Mouse (Mus musculus) limb, embryonic 14.5 days (tissue): Measurements from ENCODE around the gene Slc6a4. TPM values are rescaled to one million over a fixed set of nuclear protein-coding genes. Genes with fewer than 3 reads are reported as not detected.

Experiments
- ATAC-seq: fragments of 200-750 bp; cut with Nextera tagmentation; 2 replicates; pipeline ENCODE4 v1.8.0; 2017; ENCODE audit warnings: low read depth, moderate number of reproducible peaks, moderate TSS enrichment; ENCODE audit not compliant: low FRiP score
- DNase-seq: peaks from one replicate; pipeline ENCODE4 v3.0.0-alpha.2; 2015; ENCODE audit warnings: low spot score
- H3K27ac ChIP-seq: fragments of 300-500 bp; sonication (generic); replicated peaks from 2 replicates; pipeline ENCODE4 v1.5.1; 2014; ENCODE audit warnings: low read depth, mild to moderate bottlenecking, low read length, moderate library complexity, mixed read lengths
- H3K27me3 ChIP-seq: fragments of 300-500 bp; sonication (generic); 2 replicates; pipeline ENCODE4 v1.6.1; 2014; ENCODE audit warnings: low read length, mixed read lengths; ENCODE audit not compliant: control insufficient read depth, insufficient read depth
- H3K36me3 ChIP-seq: fragments of 300-500 bp; sonication (generic); 2 replicates; pipeline ENCODE4 v1.6.1; 2014; ENCODE audit warnings: mild to moderate bottlenecking, low read length, moderate library complexity, mixed read lengths; ENCODE audit not compliant: control insufficient read depth, insufficient read depth
- H3K4me1 ChIP-seq: fragments of 300-500 bp; sonication (generic); 2 replicates; pipeline ENCODE4 v1.6.1; 2014; ENCODE audit warnings: antibody characterized with exemption, low read length, mixed read lengths; ENCODE audit not compliant: control insufficient read depth, insufficient read depth
- H3K4me2 ChIP-seq: fragments of 300-500 bp; sonication (generic); replicated peaks from 2 replicates; pipeline ENCODE4 v1.6.1; 2014; ENCODE audit warnings: low read depth, mild to moderate bottlenecking, low read length, moderate library complexity; ENCODE audit not compliant: severe bottlenecking
- H3K4me3 ChIP-seq: fragments of 300-500 bp; sonication (generic); replicated peaks from 2 replicates; pipeline ENCODE4 v1.5.1; 2014; ENCODE audit warnings: low read length
- H3K9ac ChIP-seq: fragments of 300-500 bp; sonication (generic); 2 replicates; pipeline ENCODE4 v1.6.1; 2014; ENCODE audit warnings: mild to moderate bottlenecking, low read depth, low read length, moderate library complexity; ENCODE audit not compliant: severe bottlenecking
- H3K9me3 ChIP-seq: fragments of 300-500 bp; sonication (generic); 2 replicates; pipeline ENCODE4 v1.6.1; 2016; ENCODE audit warnings: low read length; ENCODE audit not compliant: control insufficient read depth
- POLR2A ChIP-seq: fragments of 200-500 bp; IDR thresholded peaks from 2 replicates; pipeline ENCODE4 v1.8.0; 2012; ENCODE audit warnings: inconsistent platforms, mild to moderate bottlenecking, moderate library complexity, borderline replicate concordance; ENCODE audit not compliant: insufficient read depth, insufficient read length; ENCODE audit errors: extremely low read depth
- WGBS: fragments of 180-500 bp; shearing (Covaris S2); extraction: QIAGEN DNeasy Blood & Tissue Kit; methylation state at CpG from one replicate; pipeline ENCODE4 v1.1.7; 2014; 5-methylcytosine and 5-hydroxymethylcytosine counted together
- polyA plus RNA-seq, 2 experiments: library from polyadenylated mRNA; depleted of rRNA in 1 of 2; stranded (reverse) in 1 of 2; unstranded in 1 of 2; fragments of >200 nt; fragmentation: Nextera tagmentation in 1 of 2; extraction: Ambion mirVana in 1 of 2; gene quantifications; 2 replicates each; pipeline versions ENCODE4 v1.2.1 to v1.2.3; 2012 to 2014

The Slc6a4 gene
- polyA plus RNA-seq, 2 experiments, result 0.79 to 1.2 TPM

GRCm38 (mm10) chr11:77019539-77019938, 21.1 kb downstream of the Slc6a4 start:
- ATAC-seq (no peak), DNase-seq (no peak)
- Histone ChIP-seq H3K27ac (no peak overlapping the region), H3K4me3 (no peak overlapping the region), H3K4me2 (no peak overlapping the region), H3K9me3 (no peaks in the 10 kb centered on the region), H3K36me3 (no peaks in the 10 kb centered on the region), H3K4me1 (no peaks in the 10 kb centered on the region), H3K9ac (no peak overlapping the region), H3K27me3 (no peaks in the 10 kb centered on the region)
- WGBS, result 75% methylated on average over 8 of the region's 8 CpGs
- TF ChIP-seq POLR2A, result no peak

DNA sequence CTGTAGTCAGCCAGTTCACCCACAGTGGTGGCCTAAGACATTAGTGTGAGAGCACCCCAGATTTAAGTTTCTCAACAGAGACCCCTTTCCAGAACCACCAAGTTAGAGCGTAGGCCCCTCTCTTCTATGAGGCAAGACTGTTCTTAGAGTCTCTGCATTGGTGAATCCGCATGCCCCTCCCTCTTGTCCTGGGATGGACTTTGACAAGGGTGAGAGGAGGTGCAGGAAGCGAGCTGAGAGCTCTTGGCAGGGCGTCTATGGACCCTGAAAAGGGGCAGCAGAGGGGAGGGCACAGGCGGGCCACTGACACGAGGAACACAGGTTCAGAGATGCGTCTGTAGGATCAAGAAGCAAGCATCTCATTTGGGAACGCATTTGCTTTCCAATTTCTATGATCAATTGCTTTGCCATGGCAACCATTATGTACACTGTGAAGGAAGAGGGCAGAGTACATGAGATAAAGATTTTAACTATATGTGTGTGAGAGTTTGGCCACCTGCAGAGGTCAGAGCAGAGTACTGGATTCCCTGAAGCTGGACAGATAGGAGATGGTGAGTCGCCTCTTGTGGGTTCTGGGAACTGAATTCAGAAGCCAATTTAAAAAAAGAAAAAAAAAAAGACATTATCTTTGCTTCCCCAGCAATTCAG, 23.5 kb downstream of the Slc6a4 start:
- H3K4me3 ChIP-seq, result no peak overlapping the region
- no peaks in the 10 kb centered on the region for H3K9me3 ChIP-seq
- no peak overlapping the region for H3K27ac ChIP-seq
- H3K36me3 ChIP-seq, result no peaks in the 10 kb centered on the region
- H3K9ac ChIP-seq, result no peak overlapping the region
- H3K27me3 ChIP-seq, result no peaks in the 10 kb centered on the region
- ATAC-seq (no peak), DNase-seq (no peak)
- TF ChIP-seq POLR2A, result no peak
- WGBS, result 79% methylated on average over 9 of the region's 9 CpGs
- no peak overlapping the region for H3K4me2 ChIP-seq
- H3K4me1 ChIP-seq, result no peaks in the 10 kb centered on the region

- Histone ChIP-seq H3K36me3 (no peaks in the 10 kb centered on the region), H3K27ac (no peak overlapping the region), H3K9me3 (no peaks in the 10 kb centered on the region), H3K4me1 (no peaks in the 10 kb centered on the region), H3K4me3 (no peak overlapping the region), H3K9ac (no peak overlapping the region), H3K4me2 (no peak overlapping the region), H3K27me3 (no peaks in the 10 kb centered on the region)
- no peak for DNase-seq
- no peak for ATAC-seq
- TF ChIP-seq POLR2A, result no peak
- 70% methylated on average over 3 of the region's 3 CpGs for WGBS
These were observed 28.2 kb downstream of the Slc6a4 start for GRCm38 (mm10) chr11:77026559-77026958.

DNA sequence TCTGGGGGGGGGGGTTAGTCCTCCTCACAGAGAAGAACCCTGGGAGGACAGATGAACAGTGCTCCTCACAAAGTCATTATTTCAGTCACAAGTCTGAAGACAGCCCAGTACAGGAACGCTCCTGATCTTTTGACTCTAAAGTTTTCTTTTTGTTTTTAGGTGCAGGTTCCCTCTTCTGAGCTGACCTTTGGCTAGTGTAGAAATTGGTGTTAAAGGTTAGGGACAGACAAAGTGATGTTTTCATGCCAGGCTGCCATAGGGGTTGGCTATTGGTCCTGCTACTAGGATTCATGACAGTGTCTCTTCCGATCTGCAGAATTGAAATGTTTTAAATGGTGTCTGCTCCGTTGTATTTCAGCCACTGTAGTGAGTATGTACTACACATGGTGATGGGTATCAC, 29.8 kb downstream of the Slc6a4 start:
- H3K4me3 ChIP-seq, result no peak overlapping the region
- no peak overlapping the region for H3K9ac ChIP-seq
- H3K4me2 ChIP-seq, result no peak overlapping the region
- no peaks in the 10 kb centered on the region for H3K36me3 ChIP-seq
- H3K27ac ChIP-seq, result no peak overlapping the region
- no peaks in the 10 kb centered on the region for H3K27me3 ChIP-seq
- TF ChIP-seq POLR2A, result no peak
- no peaks in the 10 kb centered on the region for H3K4me1 ChIP-seq
- WGBS, result 89% methylated on average over 3 of the region's 3 CpGs
- no peaks in the 10 kb centered on the region for H3K9me3 ChIP-seq
- no peak for DNase-seq
- no peak for ATAC-seq

DNA sequence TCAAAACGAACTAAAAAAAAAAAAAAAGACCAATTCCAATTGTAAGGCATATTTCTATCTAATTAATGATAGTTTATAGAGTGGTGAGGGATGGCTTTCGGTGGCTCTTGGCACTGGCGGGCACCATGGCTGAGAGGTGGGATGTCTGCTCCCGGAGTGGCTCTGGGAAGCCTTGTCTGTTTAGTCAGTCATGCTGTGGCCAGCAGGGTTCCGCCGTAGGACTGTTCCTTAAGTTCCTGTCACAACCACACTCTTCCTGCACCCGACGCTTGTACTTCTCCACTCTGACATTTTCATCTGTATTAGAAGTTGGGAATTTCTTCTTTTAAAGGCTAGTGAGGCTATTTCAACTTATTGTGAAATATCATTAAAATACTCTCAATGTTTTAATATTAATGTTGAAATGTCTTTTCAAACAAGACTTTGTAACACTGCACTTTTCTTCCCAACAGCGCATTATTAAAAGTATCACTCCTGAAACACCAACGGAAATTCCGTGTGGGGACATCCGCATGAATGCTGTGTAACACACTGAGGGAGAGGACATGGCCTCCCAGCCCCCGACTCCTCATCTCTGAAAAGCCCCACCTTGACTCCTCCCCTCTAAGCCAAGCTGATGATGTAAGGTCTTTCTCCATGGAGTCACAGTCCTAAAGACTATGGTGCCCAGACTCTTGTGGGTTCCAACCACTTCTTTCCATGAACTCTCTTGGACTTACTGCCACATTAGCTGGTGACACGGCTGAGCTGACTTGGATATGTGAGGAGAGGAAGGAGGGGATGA, 32.9 kb downstream of the Slc6a4 start:
- Histone ChIP-seq H3K4me1 (no peaks in the 10 kb centered on the region), H3K9ac (no peak overlapping the region), H3K36me3 (no peaks in the 10 kb centered on the region), H3K4me2 (no peak overlapping the region), H3K27ac (no peak overlapping the region), H3K27me3 (no peaks in the 10 kb centered on the region), H3K9me3 (no peaks in the 10 kb centered on the region), H3K4me3 (no peak overlapping the region)
- DNase-seq (no peak), ATAC-seq (no peak)
- 83% methylated on average over 13 of the region's 14 CpGs for WGBS
- no peak for TF ChIP-seq POLR2A
